Mouse (Mus musculus) MEL (cell line): ENCODE results near the gene Ddi2. TPM values are rescaled to one million over a fixed set of nuclear protein-coding genes. Genes with fewer than 3 reads are reported as not detected.

Experiments
- DNase-seq: peaks from one replicate; pipeline ENCODE4 v3.0.0; 2011; ENCODE audit warnings: low read depth, low spot score
- H3K27ac ChIP-seq: 2 replicates; pipeline ENCODE4 v1.5.1; 2012; ENCODE audit warnings: low read depth, mild to moderate bottlenecking, control low read depth, low read length, moderate library complexity; ENCODE audit not compliant: control insufficient read depth
- H3K27me3 ChIP-seq, 2 experiments: fragments of 150-350 bp in 1 of 2; sonication (generic) in 1 of 2; 2 replicates each; pipeline ENCODE4 v1.6.1; 2012; ENCODE audit warnings: low read length in 2 of 2, mild to moderate bottlenecking in 2 of 2, improper control_type of control experiment in 1 of 2, moderate library complexity in 1 of 2; ENCODE audit not compliant: insufficient read depth in 2 of 2, control insufficient read depth in 1 of 2
- H3K36me3 ChIP-seq, 2 experiments: 2 replicates each; pipeline ENCODE4 v1.6.1; 2012 to 2014; ENCODE audit warnings: low read length in 2 of 2, improper control_type of control experiment in 1 of 2, inconsistent platforms in 1 of 2, mild to moderate bottlenecking in 1 of 2; ENCODE audit not compliant: insufficient read depth in 2 of 2, control insufficient read depth in 1 of 2
- H3K4me1 ChIP-seq, 2 experiments: fragments of 150-350 bp in 1 of 2; sonication (generic) in 1 of 2; 2 replicates each; pipeline ENCODE4 v1.6.1; 2012; ENCODE audit warnings: low read length in 2 of 2, improper control_type of control experiment in 1 of 2, mild to moderate bottlenecking in 1 of 2; ENCODE audit not compliant: insufficient read depth in 2 of 2, control insufficient read depth in 1 of 2
- H3K4me3 ChIP-seq, 2 experiments: fragments of 150-350 bp in 1 of 2; sonication (generic) in 1 of 2; 2 replicates each; pipeline ENCODE4 v1.5.1; 2012; ENCODE audit warnings: low read depth in 2 of 2, low read length in 2 of 2, mild to moderate bottlenecking in 2 of 2, moderate library complexity in 2 of 2, control low read depth in 1 of 2, improper control_type of control experiment in 1 of 2; ENCODE audit not compliant: control insufficient read depth in 1 of 2, insufficient read depth in 1 of 2
- H3K79me2 ChIP-seq: 2 replicates; pipeline ENCODE4 v1.6.1; 2012; ENCODE audit warnings: mild to moderate bottlenecking, low read length, moderate library complexity; ENCODE audit not compliant: control insufficient read depth, poor library complexity, insufficient read depth
- H3K9ac ChIP-seq: 2 replicates; pipeline ENCODE4 v1.6.1; 2012; ENCODE audit warnings: low read depth, mild to moderate bottlenecking, control low read depth, low read length, moderate library complexity; ENCODE audit not compliant: control insufficient read depth, poor library complexity, severe bottlenecking
- H3K9me3 ChIP-seq: fragments of 150-350 bp; sonication (generic); replicated peaks from 2 replicates; pipeline ENCODE4 v1.6.1; 2012; ENCODE audit warnings: mild to moderate bottlenecking, low read length, improper control_type of control experiment, moderate library complexity; ENCODE audit not compliant: insufficient read depth
- BHLHE40 ChIP-seq: IDR thresholded peaks from 2 replicates; pipeline ENCODE4 v1.6.1; 2012; ENCODE audit warnings: low read depth, mild to moderate bottlenecking, inconsistent platforms, low read length, improper control_type of control experiment, borderline replicate concordance
- CHD1 ChIP-seq: IDR thresholded peaks from 2 replicates; pipeline ENCODE4 v1.6.1; 2012; ENCODE audit warnings: low read depth, mild to moderate bottlenecking, inconsistent platforms, low read length, improper control_type of control experiment
- ELF1 ChIP-seq: IDR thresholded peaks from 2 replicates; pipeline ENCODE4 v1.6.1; 2014; ENCODE audit warnings: low read depth, mild to moderate bottlenecking, inconsistent platforms, low read length, improper control_type of control experiment, moderate library complexity
- GABPA ChIP-seq: IDR thresholded peaks from 2 replicates; pipeline ENCODE4 v1.6.1; 2012; ENCODE audit warnings: low read depth, mild to moderate bottlenecking, inconsistent platforms, low read length, improper control_type of control experiment, moderate library complexity
- GATA1 ChIP-seq: IDR thresholded peaks from 2 replicates; pipeline ENCODE4 v1.6.1; 2011; ENCODE audit warnings: low read depth, low read length, improper control_type of control experiment
- MAFK ChIP-seq: IDR thresholded peaks from 2 replicates; pipeline ENCODE4 v1.6.1; 2011; ENCODE audit warnings: low read depth, mild to moderate bottlenecking, low read length, improper control_type of control experiment, borderline replicate concordance
- MAX ChIP-seq: IDR thresholded peaks from 2 replicates; pipeline ENCODE4 v1.6.1; 2011; ENCODE audit warnings: low read length, improper control_type of control experiment
- MAZ ChIP-seq: IDR thresholded peaks from 2 replicates; pipeline ENCODE4 v1.6.1; 2012; ENCODE audit warnings: low read depth, mild to moderate bottlenecking, inconsistent platforms, low read length, improper control_type of control experiment
- MXI1 ChIP-seq: IDR thresholded peaks from 2 replicates; pipeline ENCODE4 v1.6.1; 2011; ENCODE audit warnings: mild to moderate bottlenecking, low read depth, low read length, improper control_type of control experiment
- MYB ChIP-seq: IDR thresholded peaks from 2 replicates; pipeline ENCODE4 v1.6.1; 2011; ENCODE audit warnings: mild to moderate bottlenecking, low read depth, low read length, improper control_type of control experiment
- NRF1 ChIP-seq: IDR thresholded peaks from 2 replicates; pipeline ENCODE4 v1.6.1; 2014; ENCODE audit warnings: low read depth, mild to moderate bottlenecking, inconsistent platforms, low read length, improper control_type of control experiment, moderate library complexity; ENCODE audit not compliant: poor library complexity, insufficient read depth, severe bottlenecking
- POLR2A ChIP-seq, 2 experiments: IDR thresholded peaks; 2 replicates each; pipeline ENCODE4 v1.6.1; 2011 to 2012; ENCODE audit warnings: low read length in 2 of 2, mild to moderate bottlenecking in 2 of 2, control low read depth in 1 of 2, improper control_type of control experiment in 1 of 2, low read depth in 1 of 2, moderate library complexity in 1 of 2; ENCODE audit not compliant: control insufficient read depth in 1 of 2, insufficient read depth in 1 of 2, poor library complexity in 1 of 2
- POLR2AphosphoS5 ChIP-seq: IDR thresholded peaks from 2 replicates; pipeline ENCODE4 v1.6.1; 2012; ENCODE audit warnings: low read depth, borderline replicate concordance, mild to moderate bottlenecking, inconsistent platforms, low read length, moderate library complexity, mixed read lengths
- RCOR1 ChIP-seq: IDR thresholded peaks from 2 replicates; pipeline ENCODE4 v1.6.1; 2012; ENCODE audit warnings: low read depth, mild to moderate bottlenecking, inconsistent platforms, low read length, improper control_type of control experiment
- SMC3 ChIP-seq: IDR thresholded peaks from 2 replicates; pipeline ENCODE4 v1.6.1; 2011; ENCODE audit warnings: low read depth, low read length, improper control_type of control experiment
- TBP ChIP-seq: IDR thresholded peaks from 2 replicates; pipeline ENCODE4 v1.8.0; 2011; ENCODE audit warnings: low read depth, low read length, improper control_type of control experiment
- USF1 ChIP-seq: IDR thresholded peaks from 2 replicates; pipeline ENCODE4 v1.6.1; 2014; ENCODE audit warnings: low read depth, mild to moderate bottlenecking, inconsistent platforms, low read length, improper control_type of control experiment, moderate library complexity
- USF2 ChIP-seq, 2 experiments: IDR thresholded peaks; 2 replicates each; pipeline ENCODE4 v1.6.1; 2011 to 2012; ENCODE audit warnings: improper control_type of control experiment in 2 of 2, low read length in 2 of 2, borderline replicate concordance in 1 of 2, inconsistent platforms in 1 of 2, low read depth in 1 of 2, mild to moderate bottlenecking in 1 of 2; ENCODE audit not compliant: insufficient read depth in 1 of 2
- ZKSCAN1 ChIP-seq: IDR thresholded peaks from 2 replicates; pipeline ENCODE4 v1.6.1; 2012; ENCODE audit warnings: low read depth, mild to moderate bottlenecking, inconsistent platforms, low read length, improper control_type of control experiment, moderate library complexity
- ZMIZ1 ChIP-seq: IDR thresholded peaks from 2 replicates; pipeline ENCODE4 v1.6.1; 2012; ENCODE audit warnings: low read depth, mild to moderate bottlenecking, inconsistent platforms, low read length, improper control_type of control experiment, moderate library complexity
- ZNF384 ChIP-seq: IDR thresholded peaks from 2 replicates; pipeline ENCODE4 v1.6.1; 2012; ENCODE audit warnings: low read depth, mild to moderate bottlenecking, inconsistent platforms, low read length, improper control_type of control experiment
- polyA plus RNA-seq, 2 experiments: library from polyadenylated mRNA; stranded (reverse) in 1 of 2; unstranded in 1 of 2; fragments of >175 nt in 1 of 2; fragments of >200 nt in 1 of 2; gene quantifications; 2 replicates each; pipeline versions ENCODE4 v1.2.1 to v1.2.4; 2012; ENCODE audit warnings: low replicate concordance in 2 of 2, low read depth in 1 of 2; ENCODE audit not compliant: insufficient read length in 2 of 2, insufficient read depth in 1 of 2, missing spikeins in 1 of 2
- total RNA-seq: library from RNA; depleted of rRNA; stranded (reverse); fragments of 300-350 nt; gene quantifications from 2 replicates; pipeline ENCODE4 v1.2.3, GENCODE M21; 2012

The Ddi2 gene
- total and polyA plus RNA-seq, 3 experiments, result 40.7 to 42.8 TPM; not detected in 1

- Histone ChIP-seq H3K27ac (no peak overlapping the region), H3K36me3 (no peaks in the 10 kb centered on the region; a peak in 2 of 4 replicates), H3K9ac (no peak overlapping the region), H3K4me1 (peaks cover 0 to 5% of the 10 kb centered on the region in 2 experiments; a peak in 1 of 4 replicates), H3K4me3 (no peak overlapping the region), H3K9me3 (no peaks in the 10 kb centered on the region), H3K27me3 (no peaks in the 10 kb centered on the region), H3K79me2 (no peaks in the 10 kb centered on the region)
- no peak for DNase-seq
- no peak for TF ChIP-seq MYB
- no peak for TF ChIP-seq USF1
- no peak for TF ChIP-seq SMC3
- TF ChIP-seq POLR2AphosphoS5, result no peak
- TF ChIP-seq MXI1, result no peak
- no peak for TF ChIP-seq MAZ
- TF ChIP-seq NRF1, result no peak
- TF ChIP-seq ELF1, result no peak
- TF ChIP-seq POLR2A (IDR thresholded peaks at IDR 0.05; ENCODE audit: control insufficient read depth in 1 of 2, insufficient read depth in 1 of 2, low read depth in 1 of 2, low read length in 2 of 2, poor library complexity in 1 of 2), result no peak
- TF ChIP-seq CHD1, result no peak
- no peak for TF ChIP-seq ZMIZ1
- no peak for TF ChIP-seq GATA1
- TF ChIP-seq GABPA, result no peak
- no peak for TF ChIP-seq ZNF384
- no peak for TF ChIP-seq MAFK
- no peak for TF ChIP-seq TBP
- TF ChIP-seq ZKSCAN1, result no peak
These were observed 68.7 kb downstream of the Ddi2 start for GRCm38 (mm10) chr4:141654509-141654908.

GRCm38 (mm10) chr4:141653813-141654212 is 69.4 kb downstream of the Ddi2 start:
- Histone ChIP-seq H3K36me3 (no peaks in the 10 kb centered on the region; a peak in 2 of 4 replicates), H3K9ac (no peak overlapping the region), H3K4me3 (no peak overlapping the region), H3K27me3 (no peaks in the 10 kb centered on the region)
- no peak for DNase-seq
- TF ChIP-seq USF2 (IDR thresholded peaks at IDR 0.05; ENCODE audit: borderline replicate concordance in 1 of 2, insufficient read depth in 1 of 2, low read depth in 1 of 2, low read length in 2 of 2), result no peak
- no peak for TF ChIP-seq BHLHE40
- no peak for TF ChIP-seq ZNF384
- TF ChIP-seq NRF1, result no peak
- no peak for TF ChIP-seq RCOR1
- TF ChIP-seq MAX, result no peak
- TF ChIP-seq, all 39 proteins: peak for 0
- Histone ChIP-seq H3K9me3 (no peaks in the 10 kb centered on the region), H3K4me1 (peaks cover 0 to 5% of the 10 kb centered on the region in 2 experiments; a peak in 1 of 4 replicates), H3K27ac (no peak overlapping the region), H3K79me2 (no peaks in the 10 kb centered on the region)
